Mouse (Mus musculus) frontal cortex, postnatal 14 days (tissue): Measurements from ENCODE around the gene Mon1b.

Experiments used
- DNase-seq, 2 experiments: peaks; one replicate each; pipeline ENCODE4 v3.0.0; 2022; ENCODE audit warnings: low spot score in 2 of 2

Gene Mon1b

GRCm38 (mm10) chr8:113673300-113673699, 37.9 kb downstream of the Mon1b start:
- no peak for DNase-seq

- no peak for DNase-seq
These were observed 39.2 kb downstream of the Mon1b start for GRCm38 (mm10) chr8:113674611-113675010.

- DNase-seq, result no peak
These were observed 39.9 kb downstream of the Mon1b start for GRCm38 (mm10) chr8:113675281-113675680.

GRCm38 (mm10) chr8:113676811-113677210, 41.4 kb downstream of the Mon1b start:
- DNase-seq, result no peak

- no peak for DNase-seq
These were observed 44.0 kb downstream of the Mon1b start for GRCm38 (mm10) chr8:113679361-113679760.

- no peak for DNase-seq
These were observed 52.6 kb downstream of the Mon1b start for GRCm38 (mm10) chr8:113687889-113688542.

- DNase-seq, result no peak
These were observed 53.1 kb downstream of the Mon1b start for GRCm38 (mm10) chr8:113688543-113688915.

GRCm38 (mm10) chr8:113691622-113692343, 56.4 kb downstream of the Mon1b start:
- DNase-seq, result no peak
